Mouse (Mus musculus) forebrain, embryonic 16.5 days (tissue): Measurements from ENCODE around the gene C1qtnf3. TPM values are rescaled to one million over a fixed set of nuclear protein-coding genes. Genes with fewer than 3 reads are reported as not detected.

ENCODE experiments used
- ATAC-seq: fragments of 200-750 bp; cut with Nextera tagmentation; 2 replicates; pipeline ENCODE4 v1.8.0; 2017; ENCODE audit warnings: mild to moderate bottlenecking, moderate library complexity
- H3K27ac ChIP-seq: fragments of 300-500 bp; sonication (generic); 2 replicates; pipeline ENCODE4 v1.5.1; 2014; ENCODE audit warnings: low read length, control low read depth
- H3K27me3 ChIP-seq: fragments of 300-500 bp; sonication (generic); replicated peaks from 2 replicates; pipeline ENCODE4 v1.6.1; 2014; ENCODE audit warnings: low read length; ENCODE audit not compliant: control insufficient read depth, insufficient read depth
- H3K36me3 ChIP-seq: fragments of 300-500 bp; sonication (generic); 2 replicates; pipeline ENCODE4 v1.6.1; 2014; ENCODE audit not compliant: control insufficient read depth, insufficient read depth
- H3K4me1 ChIP-seq: fragments of 300-500 bp; sonication (generic); replicated peaks from 2 replicates; pipeline ENCODE4 v1.6.1; 2014; ENCODE audit warnings: low read length; ENCODE audit not compliant: control insufficient read depth, insufficient read depth
- H3K4me2 ChIP-seq: fragments of 300-500 bp; sonication (generic); 2 replicates; pipeline ENCODE4 v1.6.1; 2014; ENCODE audit warnings: mild to moderate bottlenecking, low read length, control low read depth
- H3K4me3 ChIP-seq: fragments of 300-500 bp; sonication (generic); replicated peaks from 2 replicates; pipeline ENCODE4 v1.5.1; 2014; ENCODE audit warnings: mild to moderate bottlenecking, low read length, control low read depth
- H3K9ac ChIP-seq: fragments of 300-500 bp; sonication (generic); replicated peaks from 2 replicates; pipeline ENCODE4 v1.6.1; 2014; ENCODE audit warnings: low read depth, low read length, control low read depth
- H3K9me3 ChIP-seq: fragments of 300-500 bp; sonication (generic); 2 replicates; pipeline ENCODE4 v1.6.1; 2016; ENCODE audit warnings: low read length; ENCODE audit not compliant: control insufficient read depth
- WGBS: fragments of 180-500 bp; shearing (Covaris S2); extraction: QIAGEN DNeasy Blood & Tissue Kit; methylation state at CpG from one replicate; pipeline ENCODE4 v1.1.7; 2014; 5-methylcytosine and 5-hydroxymethylcytosine counted together
- polyA plus RNA-seq: library from polyadenylated mRNA; unstranded; fragments of >200 nt; fragmentation: Nextera tagmentation; extraction: Ambion mirVana; gene quantifications from 2 replicates; pipeline ENCODE4 v1.2.1, GENCODE M21; 2015

Gene C1qtnf3
- polyA plus RNA-seq, 1 experiment from 2014 or later = 0.18 TPM

- no peak for ATAC-seq
- Histone ChIP-seq H3K36me3 (no peaks in the 10 kb centered on the region), H3K4me3 (no peak overlapping the region), H3K4me1 (no peaks in the 10 kb centered on the region), H3K4me2 (no peak overlapping the region), H3K9me3 (no peaks in the 10 kb centered on the region), H3K9ac (no peak overlapping the region), H3K27ac (no peak overlapping the region), H3K27me3 (no peaks in the 10 kb centered on the region)
- WGBS = 87% methylated on average over 6 of the region's 6 CpGs
Observed at GRCm38 (mm10) chr15:11004646-11005045, 52.5 kb downstream of the C1qtnf3 start.

GRCm38 (mm10) chr15:11008756-11009155, 56.6 kb downstream of the C1qtnf3 start:
- peak; percentile 50 for ATAC-seq
- no peak overlapping the region for H3K9ac ChIP-seq
- H3K36me3 ChIP-seq = no peaks in the 10 kb centered on the region
- H3K9me3 ChIP-seq = no peaks in the 10 kb centered on the region
- 28% methylated on average over 5 of the region's 5 CpGs for WGBS
- no peaks in the 10 kb centered on the region for H3K4me1 ChIP-seq
- H3K4me2 ChIP-seq = no peak overlapping the region
- H3K27me3 ChIP-seq = no peaks in the 10 kb centered on the region
- no peak overlapping the region for H3K4me3 ChIP-seq
- H3K27ac ChIP-seq = no peak overlapping the region

GRCm38 (mm10) chr15:11010976-11011548, 58.9 kb downstream of the C1qtnf3 start:
- ATAC-seq = no peak
- Histone ChIP-seq H3K27me3 (no peaks in the 10 kb centered on the region), H3K27ac (no peak overlapping the region), H3K9me3 (no peaks in the 10 kb centered on the region), H3K4me3 (no peak overlapping the region), H3K36me3 (no peaks in the 10 kb centered on the region), H3K9ac (no peak overlapping the region), H3K4me1 (no peaks in the 10 kb centered on the region), H3K4me2 (no peak overlapping the region)
- 92% methylated on average over 11 of the region's 11 CpGs for WGBS

- Histone ChIP-seq H3K4me2 (no peak overlapping the region), H3K27ac (no peak overlapping the region), H3K4me3 (no peak overlapping the region), H3K9ac (no peak overlapping the region), H3K4me1 (no peaks in the 10 kb centered on the region), H3K9me3 (no peaks in the 10 kb centered on the region), H3K27me3 (no peaks in the 10 kb centered on the region), H3K36me3 (no peaks in the 10 kb centered on the region)
- WGBS = 39% methylated on average over 2 of the region's 2 CpGs
- no peak for ATAC-seq
Observed at GRCm38 (mm10) chr15:11014931-11015330, 62.8 kb downstream of the C1qtnf3 start.

GRCm38 (mm10) chr15:11026801-11027561, 74.8 kb downstream of the C1qtnf3 start:
- Histone ChIP-seq H3K27me3 (no peaks in the 10 kb centered on the region), H3K4me3 (no peak overlapping the region), H3K9ac (no peak overlapping the region), H3K36me3 (no peaks in the 10 kb centered on the region), H3K27ac (no peak overlapping the region), H3K9me3 (no peaks in the 10 kb centered on the region), H3K4me1 (no peaks in the 10 kb centered on the region), H3K4me2 (no peak overlapping the region)
- WGBS = 77% methylated on average over 4 of the region's 4 CpGs
- ATAC-seq = no peak

Other genes starting within 250 kb of the C1qtnf3 start
- 33.3 and 40.0 TPM in 2 replicates for gene Rai14, start 237.7 kb upstream of the C1qtnf3 start, polyA plus RNA-seq
- gene Amacr, start 29.4 kb downstream of the C1qtnf3 start, polyA plus RNA-seq = 8.2 and 8.5 TPM in 2 replicates
- gene Slc45a2, start 48.4 kb downstream of the C1qtnf3 start, polyA plus RNA-seq = 0.06 TPM in 1 of 2 replicates, not detected in the other
- gene Rxfp3, start 85.7 kb downstream of the C1qtnf3 start, polyA plus RNA-seq = 2.0 and 2.8 TPM in 2 replicates
- gene Adamts12, start 112.5 kb downstream of the C1qtnf3 start, polyA plus RNA-seq = 0.84 and 1.1 TPM in 2 replicates